Mouse (Mus musculus): Measurements from ENCODE around the gene Hoxa9.

The Hoxa9 gene

GRCm38 (mm10) chr6:52200751-52201250 is 30.1 kb downstream of the Hoxa9 start:
- no peak for DNase-seq

- DNase-seq, result peak; percentile 60
Measured at GRCm38 (mm10) chr6:52200073-52200750, 30.7 kb downstream of the Hoxa9 start.

GRCm38 (mm10) chr6:52197271-52197670 is 33.6 kb downstream of the Hoxa9 start:
- DNase-seq, result peak; percentile 69

- no peak for DNase-seq
Measured at GRCm38 (mm10) chr6:52196811-52197210, 34.1 kb downstream of the Hoxa9 start.

- DNase-seq, result no peak
Measured at GRCm38 (mm10) chr6:52194690-52195089, 36.2 kb downstream of the Hoxa9 start.

GRCm38 (mm10) chr6:52191860-52192550 is 38.9 kb downstream of the Hoxa9 start:
- DNase-seq, result peak; percentile 91

- DNase-seq, result no peak
Measured at GRCm38 (mm10) chr6:52190906-52191810, 39.7 kb downstream of the Hoxa9 start, which contains the start of gene Hoxa4. Gene Hoxa4 (minus strand): TSS chr6:52191753.

- no peak for DNase-seq
Measured at GRCm38 (mm10) chr6:52190410-52190809, 40.5 kb downstream of the Hoxa9 start.

- no peak for DNase-seq
Measured at GRCm38 (mm10) chr6:52189909-52190308, 41.0 kb downstream of the Hoxa9 start.

- no peak for DNase-seq
Measured at GRCm38 (mm10) chr6:52189172-52189591, 41.7 kb downstream of the Hoxa9 start.

- DNase-seq, result no peak
Measured at GRCm38 (mm10) chr6:52186500-52186899, 44.4 kb downstream of the Hoxa9 start.

- no peak for DNase-seq
Measured at GRCm38 (mm10) chr6:52185834-52186233, 45.1 kb downstream of the Hoxa9 start.

GRCm38 (mm10) chr6:52185222-52185621 is 45.7 kb downstream of the Hoxa9 start:
- DNase-seq, result no peak

GRCm38 (mm10) chr6:52184668-52185067 is 46.2 kb downstream of the Hoxa9 start:
- DNase-seq, result no peak

- no peak for DNase-seq
Measured at GRCm38 (mm10) chr6:52183311-52184080, 47.4 kb downstream of the Hoxa9 start.

GRCm38 (mm10) chr6:52182793-52183192 is 48.1 kb downstream of the Hoxa9 start:
- no peak for DNase-seq

GRCm38 (mm10) chr6:52182030-52182429 is 48.9 kb downstream of the Hoxa9 start:
- no peak for DNase-seq

- no peak for DNase-seq
Measured at GRCm38 (mm10) chr6:52180726-52181125, 50.2 kb downstream of the Hoxa9 start.

- DNase-seq, result no peak
Measured at GRCm38 (mm10) chr6:52180213-52180710, 50.6 kb downstream of the Hoxa9 start.

- no peak for DNase-seq
Measured at GRCm38 (mm10) chr6:52179690-52180089, 51.2 kb downstream of the Hoxa9 start.

- DNase-seq, result no peak
Measured at GRCm38 (mm10) chr6:52178918-52179665, 51.8 kb downstream of the Hoxa9 start.

All from lung, postnatal 14 days (tissue).